Mouse (Mus musculus): ENCODE measurements at regions not wholly inside any gene's neighbourhood (a gene's known extent, or its start where the extent isn't known, plus 50 kb on each side); places are given as distances from the start of the nearest gene placed in this dataset.

DNA sequence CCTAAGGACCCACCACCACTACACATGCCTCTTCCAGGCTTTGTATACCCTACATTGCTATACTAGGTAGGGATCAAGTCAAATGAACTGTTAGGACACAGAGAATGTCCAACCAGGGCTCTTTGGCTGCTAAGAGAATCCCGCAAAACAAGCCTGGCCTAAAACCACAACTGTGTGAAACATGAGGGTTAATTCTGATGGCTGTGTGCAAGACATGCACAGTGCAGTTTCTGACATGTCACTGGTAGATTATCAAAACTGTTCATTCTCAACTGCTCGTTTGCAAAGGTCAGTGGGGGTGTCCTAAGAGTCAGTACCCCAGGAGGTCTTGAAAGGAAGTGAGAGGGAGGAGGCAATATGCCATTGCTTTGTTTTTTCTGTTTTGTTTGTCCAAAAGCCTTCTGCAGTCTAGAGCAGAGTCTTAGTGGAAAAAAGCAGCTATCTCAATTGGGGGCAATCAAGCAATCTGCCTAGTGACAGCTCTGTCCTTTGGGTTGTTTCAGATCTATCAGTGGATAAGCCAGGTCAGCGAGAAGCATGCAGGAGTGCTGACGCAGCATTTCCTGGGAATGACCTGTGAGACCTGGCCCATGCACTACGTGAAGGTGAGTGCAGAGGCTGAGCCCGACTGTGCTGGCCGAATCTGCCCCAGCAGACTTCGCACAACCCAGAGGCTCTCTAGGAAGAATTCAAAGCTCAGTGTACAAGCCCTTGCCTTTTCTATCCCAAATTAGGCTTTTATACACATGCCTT, 151.3 kb upstream of the 4933402D24Rik start:
- DNase-seq (ENCODE audit: low spot score in 2 of 2) = no peak

GRCm38 (mm10) chr1:63918200-63918599, 149.1 kb upstream of the 4933402D24Rik start:
- no peak for DNase-seq (ENCODE audit: low spot score in 2 of 2)

DNA sequence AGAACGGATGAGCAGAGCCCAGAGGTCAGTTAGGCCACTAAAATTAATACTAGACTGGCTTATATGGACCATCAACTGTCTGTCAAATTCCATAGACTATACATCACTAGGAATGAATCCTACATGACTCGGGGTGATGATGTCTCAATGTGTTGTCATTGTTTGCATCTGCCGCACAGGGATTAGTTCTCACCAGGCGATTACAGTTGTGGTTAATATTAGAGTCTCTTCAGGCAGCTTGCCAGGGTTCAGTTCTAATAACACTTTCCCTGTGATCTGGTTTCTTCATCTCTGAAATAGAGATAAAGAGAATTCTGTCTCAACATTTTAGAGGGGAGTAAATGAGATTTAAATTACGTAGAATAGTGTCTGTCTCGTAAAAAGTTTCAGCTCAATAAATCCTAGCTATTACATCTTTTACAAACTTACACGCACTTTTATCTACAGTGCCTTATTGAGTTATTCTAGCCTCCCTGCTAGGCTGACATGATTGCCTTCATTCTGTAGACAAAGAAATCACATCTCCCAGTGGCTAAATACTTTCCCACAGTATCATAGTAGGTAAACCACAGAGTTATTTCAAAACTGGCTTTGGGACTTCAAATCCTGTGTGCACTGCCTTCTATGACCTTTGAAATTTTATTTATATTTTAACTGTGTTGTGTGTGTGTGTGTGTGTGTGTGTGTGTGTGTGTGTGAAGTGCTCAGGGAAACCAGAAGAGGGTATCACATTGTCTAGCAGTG, 148.0 kb upstream of the 4933402D24Rik start:
- DNase-seq (ENCODE audit: low spot score in 2 of 2) = no peak

DNA sequence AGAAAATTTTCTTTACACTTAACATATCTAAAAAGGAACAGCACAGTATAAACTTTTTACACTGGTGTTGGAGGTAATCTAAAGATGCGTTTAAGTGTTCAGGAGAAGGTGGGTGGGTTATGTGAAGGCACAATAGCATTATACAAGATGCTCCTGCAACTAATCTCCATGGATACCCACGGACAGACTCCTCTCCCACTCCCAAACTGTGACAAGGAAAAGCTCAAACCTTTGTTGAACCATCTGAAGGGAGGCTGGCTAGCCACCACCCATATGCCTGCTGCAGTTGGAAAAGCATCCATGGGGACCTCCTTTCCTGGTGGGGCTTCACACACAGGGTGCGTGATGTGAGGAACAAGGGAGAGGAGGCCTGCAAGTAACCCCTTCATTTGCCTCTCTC, 141.7 kb upstream of the 4933402D24Rik start:
- DNase-seq (ENCODE audit: low spot score in 2 of 2) = no peak

- DNase-seq (ENCODE audit: low spot score in 2 of 2) = no peak
Observed at GRCm38 (mm10) chr1:63909191-63909590, 140.1 kb upstream of the 4933402D24Rik start.

GRCm38 (mm10) chr1:63903620-63904019, 134.6 kb upstream of the 4933402D24Rik start:
- DNase-seq (ENCODE audit: low spot score in 2 of 2) = no peak

- DNase-seq (ENCODE audit: low spot score in 2 of 2) = no peak
Observed at GRCm38 (mm10) chr1:63903201-63903600, 134.1 kb upstream of the 4933402D24Rik start.

DNA sequence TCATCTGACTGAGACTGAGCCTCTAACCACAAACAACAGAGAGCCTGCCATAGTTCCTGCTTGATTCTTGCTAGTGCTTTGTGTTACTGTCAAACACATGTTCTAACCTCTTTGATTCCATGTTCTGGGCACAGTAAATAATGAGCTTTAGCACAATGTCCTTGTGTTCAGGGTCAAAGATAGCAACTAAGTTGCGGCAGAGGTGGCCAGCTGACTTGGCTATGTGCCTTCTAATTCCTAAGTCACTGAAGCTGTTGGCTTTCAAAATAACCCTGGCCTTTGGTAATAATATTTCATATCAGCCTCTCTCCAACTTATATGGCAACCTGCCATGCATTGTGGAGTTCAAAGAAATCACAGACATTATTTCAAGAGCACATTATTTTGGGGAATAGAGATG, 133.3 kb upstream of the 4933402D24Rik start:
- peak in 1 of 2 experiments; percentile 21 for DNase-seq (ENCODE audit: low spot score in 2 of 2)

DNA sequence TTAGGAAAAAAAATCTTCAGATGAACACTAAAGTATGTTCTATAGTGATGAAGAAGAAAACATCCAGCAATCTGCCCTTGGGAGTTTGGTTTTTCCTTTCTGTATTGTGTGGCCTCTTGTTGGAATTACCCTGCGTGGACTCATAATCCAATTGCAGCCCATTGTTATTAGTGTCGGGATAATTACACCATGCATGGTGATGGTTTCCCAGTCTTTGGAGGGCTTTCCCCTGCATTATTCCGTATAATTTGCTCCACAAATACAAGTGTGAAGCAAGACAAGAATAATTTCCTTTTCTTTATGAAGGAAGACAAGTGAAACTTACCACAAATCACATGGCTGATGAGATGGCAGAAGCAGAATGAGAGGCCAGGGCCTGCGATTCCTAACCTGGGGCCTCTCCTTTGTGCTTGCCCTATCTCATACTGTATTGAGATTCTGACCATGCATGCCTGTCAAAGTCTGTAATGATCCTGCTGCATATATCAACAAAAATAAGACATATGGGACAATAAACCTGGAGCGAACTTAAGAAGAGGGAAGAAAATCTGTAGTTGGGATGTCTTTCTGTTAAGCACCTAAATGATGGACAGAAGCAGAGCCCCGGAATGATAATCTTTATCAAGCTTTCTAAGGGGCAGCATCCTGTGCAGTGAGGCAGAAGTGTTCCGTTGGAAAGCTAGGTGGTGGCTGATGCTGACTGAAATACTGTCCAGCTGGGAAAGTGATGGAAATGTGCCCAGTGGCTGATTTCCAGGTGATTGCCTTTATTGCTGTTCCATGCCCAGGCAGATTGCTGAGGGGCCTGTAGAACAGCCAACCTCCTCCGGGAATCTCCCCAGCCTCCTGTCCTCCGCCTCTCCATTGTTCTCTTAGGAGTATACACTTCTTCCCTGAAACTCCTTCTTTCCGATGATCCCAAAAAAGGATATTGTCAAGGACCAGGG, 130.8 kb upstream of the 4933402D24Rik start:
- DNase-seq (ENCODE audit: low spot score in 2 of 2) = no peak

DNA sequence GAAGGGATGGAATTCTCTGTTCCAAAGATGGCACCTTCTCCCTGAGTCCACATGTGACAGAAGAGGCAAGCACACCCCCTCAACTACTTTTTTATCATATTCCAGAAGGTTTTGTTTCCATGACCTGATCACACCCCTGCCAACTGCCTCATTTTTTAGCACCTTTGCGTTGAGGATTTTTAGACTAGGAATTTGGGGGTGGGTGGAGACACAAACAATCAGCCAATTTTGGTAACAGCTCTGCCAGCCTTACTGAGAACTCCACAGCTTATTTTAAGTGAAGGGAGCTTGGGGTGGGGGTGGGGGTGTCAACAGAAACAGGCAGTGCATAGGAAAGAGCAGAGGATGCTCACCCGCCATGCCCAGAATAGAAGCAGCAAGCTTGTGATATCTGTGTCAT, 129.7 kb upstream of the 4933402D24Rik start:
- no peak for DNase-seq (ENCODE audit: low spot score in 2 of 2)

GRCm38 (mm10) chr1:63897556-63897955, 128.5 kb upstream of the 4933402D24Rik start:
- DNase-seq (ENCODE audit: low spot score in 2 of 2) = no peak

GRCm38 (mm10) chr1:63879570-63879969, 110.5 kb upstream of the 4933402D24Rik start:
- no peak for DNase-seq (ENCODE audit: low spot score in 2 of 2)

DNA sequence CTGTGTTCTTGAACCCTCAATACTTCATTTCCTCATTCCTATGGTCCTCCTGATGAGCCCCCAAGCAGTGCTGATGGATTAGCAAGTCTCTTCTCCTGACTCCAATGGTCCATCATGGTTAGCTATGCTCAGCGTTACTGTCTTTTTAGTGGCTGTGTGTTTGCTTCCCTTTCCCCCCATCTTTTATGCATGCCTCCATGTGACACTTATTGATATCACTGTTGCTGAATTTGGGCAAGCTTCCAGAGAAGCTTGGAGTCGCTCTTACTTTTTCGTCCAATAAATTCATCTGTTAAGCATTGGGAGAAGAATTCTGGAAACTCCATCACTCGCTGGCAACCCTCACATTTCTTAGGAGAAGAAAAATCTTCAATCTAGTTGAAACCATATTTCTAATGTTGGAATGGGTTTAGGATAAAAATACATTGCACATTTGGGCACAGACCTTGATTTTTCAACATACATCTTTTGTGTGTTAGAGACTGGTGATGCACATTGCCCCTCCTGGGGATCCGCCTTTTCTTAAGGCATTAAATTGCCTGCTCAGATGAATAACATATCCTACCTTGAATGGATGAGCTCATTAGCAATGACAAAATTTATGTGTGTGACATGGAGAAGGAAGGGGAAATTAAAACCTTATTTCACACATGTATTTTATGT, 107.7 kb upstream of the 4933402D24Rik start:
- DNase-seq (ENCODE audit: low spot score in 2 of 2) = no peak

DNA sequence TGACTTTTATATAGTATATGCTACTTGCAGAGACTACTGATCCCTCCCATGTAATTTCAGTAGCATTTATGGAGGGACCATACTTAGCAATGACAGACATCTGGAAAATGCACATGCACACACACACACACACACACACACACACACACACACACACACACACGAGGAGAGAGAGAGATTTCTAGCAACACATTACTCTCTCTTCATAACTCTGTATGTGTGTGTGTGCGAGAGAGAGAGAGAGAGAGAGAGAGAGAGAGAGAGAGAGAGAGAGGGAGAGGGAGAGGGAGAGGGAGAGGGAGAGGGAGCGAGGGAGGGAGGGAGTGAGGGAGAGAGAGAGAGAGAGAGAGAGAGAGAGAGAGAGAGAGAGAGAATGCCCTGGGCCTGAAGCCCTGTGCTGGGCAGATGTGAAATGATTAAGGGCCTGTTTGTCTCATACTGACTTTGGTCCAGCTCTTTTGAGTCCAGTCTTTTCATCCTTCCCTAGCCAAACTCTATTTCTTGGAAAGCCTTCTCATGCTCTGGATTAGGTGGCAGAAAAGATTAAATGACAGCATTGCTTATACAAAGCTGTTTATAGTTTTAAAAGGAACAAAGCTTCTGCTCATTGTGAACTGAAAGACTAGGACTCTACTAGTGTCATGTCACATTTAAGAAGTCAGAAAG, 106.4 kb upstream of the 4933402D24Rik start:
- no peak for DNase-seq (ENCODE audit: low spot score in 2 of 2)

GRCm38 (mm10) chr1:63871831-63872230, 102.8 kb upstream of the 4933402D24Rik start:
- no peak for DNase-seq (ENCODE audit: low spot score in 2 of 2)

DNA sequence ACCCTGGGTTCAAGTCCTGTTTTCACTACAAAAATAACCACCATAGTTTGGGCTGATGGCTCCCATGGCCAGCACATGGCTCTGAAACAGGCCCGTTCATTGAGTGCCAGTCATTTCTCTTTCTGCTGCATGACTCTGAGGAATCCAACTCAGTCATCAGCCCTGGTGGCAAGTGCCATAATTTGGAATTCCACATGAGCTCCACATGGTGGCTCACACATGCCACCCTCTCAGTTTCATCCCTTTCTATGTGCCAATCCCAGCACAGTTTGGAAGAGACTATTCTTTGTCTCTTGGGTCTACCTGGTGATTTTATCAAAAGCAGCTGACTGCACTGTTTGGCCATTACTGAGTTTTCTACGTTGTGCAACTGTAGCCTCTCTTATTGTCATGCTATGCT, 100.3 kb upstream of the 4933402D24Rik start:
- no peak for DNase-seq (ENCODE audit: low spot score in 2 of 2)

DNA sequence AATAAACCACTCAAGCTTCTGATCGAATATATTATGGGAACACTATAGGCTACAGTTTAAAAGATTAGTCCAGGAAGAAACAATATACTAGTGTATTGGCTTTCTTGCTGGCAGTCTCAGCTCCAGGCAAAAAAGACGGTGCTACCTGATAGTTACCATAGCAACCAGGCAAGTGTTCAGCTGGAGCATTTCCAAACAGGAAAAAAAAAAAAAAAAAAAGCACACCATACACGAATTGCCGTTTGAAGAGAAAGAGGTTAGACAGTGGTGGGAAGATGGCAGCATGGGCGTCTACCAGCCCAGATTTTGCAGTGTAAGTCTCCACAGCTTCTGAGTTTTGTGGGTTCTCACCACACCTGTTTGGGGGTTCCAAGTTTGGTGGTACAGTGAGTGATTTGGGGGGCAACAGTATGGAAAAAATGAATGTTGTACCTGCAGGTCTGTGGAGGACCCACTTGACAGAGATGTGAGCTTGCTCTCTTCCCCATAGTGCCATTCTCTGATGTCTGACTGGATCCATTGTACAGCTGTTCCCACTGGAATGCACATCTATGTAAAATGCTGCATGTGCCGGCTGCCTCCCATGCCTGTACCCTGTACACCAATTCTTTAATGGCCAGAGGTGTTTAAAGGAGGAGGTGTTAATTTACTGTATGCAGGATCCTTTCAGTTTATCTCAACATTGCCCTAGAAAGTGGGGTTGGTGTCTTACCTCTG, 89.0 kb upstream of the 4933402D24Rik start:
- DNase-seq (ENCODE audit: low spot score in 2 of 2) = no peak

DNA sequence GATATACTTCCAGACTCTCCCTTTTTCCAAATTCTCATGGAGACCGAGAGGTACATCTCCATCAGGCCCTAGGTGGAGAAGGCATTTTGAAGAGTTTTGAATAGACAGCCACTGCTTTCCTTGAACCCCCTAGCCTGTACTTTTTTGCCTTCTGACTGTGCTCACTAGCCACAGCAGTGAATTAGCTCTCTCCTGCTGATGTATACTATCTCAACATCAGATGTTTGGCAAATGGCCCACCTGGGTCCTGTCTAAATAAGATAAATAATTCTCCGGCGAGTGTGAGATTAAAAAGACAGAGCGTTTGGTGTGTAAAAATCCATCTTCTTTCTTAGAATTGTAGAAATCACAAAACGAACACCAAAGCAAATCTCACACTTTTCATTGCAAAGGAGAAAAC, 88.4 kb upstream of the 4933402D24Rik start:
- no peak for DNase-seq (ENCODE audit: low spot score in 2 of 2)

- DNase-seq (ENCODE audit: low spot score in 2 of 2) = no peak
Observed at GRCm38 (mm10) chr1:63856366-63856765, 87.3 kb upstream of the 4933402D24Rik start.

DNA sequence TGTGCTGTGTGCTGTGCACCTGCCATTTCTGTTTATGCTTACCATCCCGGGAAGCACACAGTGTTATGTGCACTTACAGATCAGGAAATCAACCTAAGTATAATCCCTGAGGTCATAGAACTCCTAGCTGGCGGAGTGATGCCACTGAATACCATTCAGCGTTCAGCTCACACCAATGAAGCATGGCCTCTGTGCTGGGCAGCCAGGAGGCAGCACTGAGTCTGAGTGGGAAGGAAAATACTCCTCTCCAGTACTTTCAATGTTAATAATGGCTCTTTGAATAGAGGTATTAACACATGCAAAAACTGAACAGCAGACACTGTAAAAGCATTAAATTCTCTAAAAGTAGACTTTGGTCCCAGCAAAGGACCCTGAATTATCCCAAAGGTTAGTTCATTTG, 85.7 kb upstream of the 4933402D24Rik start:
- DNase-seq (ENCODE audit: low spot score in 2 of 2) = no peak
